Mouse (Mus musculus): Measurements from ENCODE around the gene Alk. TPM values are rescaled to one million over a fixed set of nuclear protein-coding genes. Genes with fewer than 3 reads are reported as not detected.

Alk gene
- polyA plus RNA-seq, 2 experiments, result 0.02 to 0.03 TPM

- Histone ChIP-seq H3K4me1 (replicated peaks; ENCODE audit: control insufficient read depth in 2 of 2, insufficient read depth in 2 of 2, low read length in 1 of 2) (no peaks in the 10 kb centered on the region), H3K4me3 (ENCODE audit: insufficient read depth in 1 of 2, low read depth in 2 of 2, low read length in 2 of 2) (no peak overlapping the region), H3K27me3 (ENCODE audit: control insufficient read depth, insufficient read depth, low read length) (no peaks in the 10 kb centered on the region), H3K27ac (no peak overlapping the region), H3K36me3 (replicated peaks; ENCODE audit: control insufficient read depth, insufficient read depth, low read depth) (no peaks in the 10 kb centered on the region), H3K4me2 (ENCODE audit: low read depth) (no peak overlapping the region), H3K9ac (replicated peaks) (no peak overlapping the region), H3K9me3 (ENCODE audit: control insufficient read depth, low read length) (no peaks in the 10 kb centered on the region)
- WGBS (ENCODE audit: insufficient replicate concordance), result 50% methylated on average over 3 of the region's 3 CpGs
- DNase-seq (ENCODE audit: low read depth in 3 of 3, low spot score in 3 of 3), result no peak
- ATAC-seq (ENCODE audit: insufficient read depth), result no peak
- TF ChIP-seq EP300 (IDR thresholded peaks at IDR 0.05; ENCODE audit: low read depth), result no peak
- TF ChIP-seq CTCF (IDR thresholded peaks at IDR 0.05; ENCODE audit: low read depth), result no peak
These were observed 541.4 kb downstream of the Alk start for GRCm38 (mm10) chr17:72062978-72063377.

DNA sequence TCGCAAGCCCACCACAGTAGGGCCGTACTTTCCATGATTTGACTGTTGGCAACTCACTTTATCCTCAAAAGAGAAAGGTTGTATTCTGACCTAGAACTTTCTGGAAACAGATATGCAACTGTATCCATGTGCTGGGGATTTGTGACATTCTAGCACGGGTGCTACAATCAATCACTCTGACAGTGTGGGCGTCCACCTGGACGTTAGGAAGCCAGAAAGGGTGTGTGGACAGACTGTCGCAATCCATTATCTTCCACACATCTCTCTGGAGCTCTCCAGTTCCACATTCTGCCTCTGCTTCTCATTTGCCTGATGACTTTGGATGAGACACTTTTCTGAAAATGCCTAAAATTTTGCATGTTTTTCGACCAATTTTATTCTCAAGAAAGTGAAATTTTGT, 545.1 kb downstream of the Alk start:
- no peaks in the 10 kb centered on the region for H3K36me3 ChIP-seq (replicated peaks; ENCODE audit: control insufficient read depth, insufficient read depth, low read depth)
- ATAC-seq (ENCODE audit: insufficient read depth) (no peak), DNase-seq (ENCODE audit: low read depth in 3 of 3, low spot score in 3 of 3) (no peak)
- 45% methylated on average over 7 of the region's 7 CpGs for WGBS (ENCODE audit: insufficient replicate concordance)
- H3K4me1 ChIP-seq (replicated peaks; ENCODE audit: control insufficient read depth in 2 of 2, insufficient read depth in 2 of 2, low read length in 1 of 2), result no peaks in the 10 kb centered on the region
- no peak overlapping the region for H3K9ac ChIP-seq (replicated peaks)
- no peaks in the 10 kb centered on the region for H3K9me3 ChIP-seq (ENCODE audit: control insufficient read depth, low read length)
- H3K4me3 ChIP-seq (ENCODE audit: insufficient read depth in 1 of 2, low read depth in 2 of 2, low read length in 2 of 2), result no peak overlapping the region
- no peak overlapping the region for H3K27ac ChIP-seq
- TF ChIP-seq CTCF (IDR thresholded peaks at IDR 0.05; ENCODE audit: low read depth) (no peak), EP300 (IDR thresholded peaks at IDR 0.05; ENCODE audit: low read depth) (no peak)
- no peaks in the 10 kb centered on the region for H3K27me3 ChIP-seq (ENCODE audit: control insufficient read depth, insufficient read depth, low read length)
- H3K4me2 ChIP-seq (ENCODE audit: low read depth), result no peak overlapping the region

DNA sequence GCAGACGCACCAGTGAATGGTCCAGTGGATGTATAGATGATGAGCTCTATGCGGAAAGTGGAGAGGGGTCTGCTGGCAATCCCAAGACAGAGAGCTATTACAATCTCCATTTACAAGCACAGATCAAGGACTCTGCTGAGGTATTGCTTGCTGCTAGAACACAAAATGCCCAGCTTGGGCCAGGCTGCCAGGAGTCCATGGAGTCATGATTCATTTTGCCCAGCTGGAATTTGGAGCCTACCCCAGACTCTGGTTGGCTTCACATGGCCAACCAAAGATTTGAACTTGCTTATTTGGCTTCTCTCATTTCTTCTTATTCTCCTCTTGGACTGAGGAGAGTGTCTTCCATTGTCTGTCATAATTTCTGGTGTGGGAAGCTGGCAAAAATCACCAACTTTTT, 558.8 kb downstream of the Alk start:
- ATAC-seq (ENCODE audit: insufficient read depth), result no peak
- 91% methylated on average over 2 of the region's 2 CpGs for WGBS (ENCODE audit: insufficient replicate concordance)
- no peaks in the 10 kb centered on the region for H3K27me3 ChIP-seq (ENCODE audit: control insufficient read depth, insufficient read depth, low read length)

DNA sequence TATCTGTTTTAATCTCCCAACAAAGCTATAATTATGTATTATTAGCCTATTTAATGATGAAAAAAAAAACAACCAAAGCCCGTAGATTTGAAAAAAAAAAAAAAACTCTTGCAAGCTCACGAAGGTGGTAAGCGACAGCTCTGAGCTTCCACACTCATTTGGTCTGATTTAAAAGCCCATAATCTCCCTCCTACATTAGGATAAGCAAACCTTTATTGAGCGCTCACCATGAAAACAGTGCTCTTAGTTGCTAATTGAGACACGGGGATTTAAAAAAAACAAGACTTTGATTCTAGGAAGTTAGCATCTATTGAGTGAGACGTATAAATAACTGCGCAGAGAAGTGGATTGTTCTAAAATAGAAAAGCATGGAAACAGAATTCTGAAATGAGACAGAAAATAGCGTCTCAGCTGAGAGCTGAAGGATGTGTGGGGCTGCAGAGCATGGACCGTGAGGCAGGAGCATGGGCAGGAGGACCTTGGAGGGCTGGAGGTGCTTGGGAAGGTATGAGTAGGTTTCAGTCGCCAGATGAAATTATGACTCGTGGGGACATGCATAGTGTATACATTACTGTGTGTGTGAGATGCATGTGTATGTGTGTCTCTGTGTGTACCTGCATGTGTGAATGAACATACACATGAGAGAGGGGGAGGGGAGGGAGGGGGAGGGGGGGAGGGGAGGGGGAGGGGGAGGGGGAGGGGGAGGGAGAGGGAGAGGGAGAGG, 560.6 kb downstream of the Alk start:
- no peak overlapping the region for H3K27ac ChIP-seq
- no peak overlapping the region for H3K9ac ChIP-seq (replicated peaks)
- H3K4me2 ChIP-seq (ENCODE audit: low read depth), result no peak overlapping the region
- H3K4me3 ChIP-seq (ENCODE audit: insufficient read depth in 1 of 2, low read depth in 2 of 2, low read length in 2 of 2), result no peak overlapping the region
- H3K36me3 ChIP-seq (replicated peaks; ENCODE audit: control insufficient read depth, insufficient read depth, low read depth), result no peaks in the 10 kb centered on the region
- H3K9me3 ChIP-seq (ENCODE audit: control insufficient read depth, low read length), result no peaks in the 10 kb centered on the region
- H3K27me3 ChIP-seq (ENCODE audit: control insufficient read depth, insufficient read depth, low read length), result no peaks in the 10 kb centered on the region
- ATAC-seq (ENCODE audit: insufficient read depth), result no peak
- 65% methylated on average over 11 of the region's 11 CpGs for WGBS (ENCODE audit: insufficient replicate concordance)
- TF ChIP-seq CTCF (IDR thresholded peaks at IDR 0.05; ENCODE audit: low read depth) (no peak), EP300 (IDR thresholded peaks at IDR 0.05; ENCODE audit: low read depth) (no peak)
- no peaks in the 10 kb centered on the region for H3K4me1 ChIP-seq (replicated peaks; ENCODE audit: control insufficient read depth in 2 of 2, insufficient read depth in 2 of 2, low read length in 1 of 2)
- no peak for DNase-seq (ENCODE audit: low read depth in 3 of 3, low spot score in 3 of 3)

More for the DNA sequence above, 558.8 kb downstream of the Alk start:
- DNase-seq (ENCODE audit: low read depth in 3 of 3, low spot score in 3 of 3), result no peak
- Histone ChIP-seq H3K9me3 (ENCODE audit: control insufficient read depth, low read length) (no peaks in the 10 kb centered on the region), H3K4me2 (ENCODE audit: low read depth) (no peak overlapping the region), H3K4me3 (ENCODE audit: insufficient read depth in 1 of 2, low read depth in 2 of 2, low read length in 2 of 2) (no peak overlapping the region), H3K36me3 (replicated peaks; ENCODE audit: control insufficient read depth, insufficient read depth, low read depth) (no peaks in the 10 kb centered on the region), H3K9ac (replicated peaks) (no peak overlapping the region), H3K27ac (no peak overlapping the region), H3K4me1 (replicated peaks; ENCODE audit: control insufficient read depth in 2 of 2, insufficient read depth in 2 of 2, low read length in 1 of 2) (no peaks in the 10 kb centered on the region)
- no peak for TF ChIP-seq EP300 (IDR thresholded peaks at IDR 0.05; ENCODE audit: low read depth)
- no peak for TF ChIP-seq CTCF (IDR thresholded peaks at IDR 0.05; ENCODE audit: low read depth)

- Histone ChIP-seq H3K27me3 (ENCODE audit: control insufficient read depth, insufficient read depth, low read length) (no peaks in the 10 kb centered on the region), H3K4me3 (ENCODE audit: insufficient read depth in 1 of 2, low read depth in 2 of 2, low read length in 2 of 2) (no peak overlapping the region), H3K27ac (no peak overlapping the region), H3K9me3 (ENCODE audit: control insufficient read depth, low read length) (no peaks in the 10 kb centered on the region), H3K9ac (replicated peaks) (no peak overlapping the region), H3K36me3 (replicated peaks; ENCODE audit: control insufficient read depth, insufficient read depth, low read depth) (no peaks in the 10 kb centered on the region), H3K4me2 (ENCODE audit: low read depth) (no peak overlapping the region), H3K4me1 (replicated peaks; ENCODE audit: control insufficient read depth in 2 of 2, insufficient read depth in 2 of 2, low read length in 1 of 2) (no peaks in the 10 kb centered on the region)
- 36% methylated on average over 9 of the region's 9 CpGs for WGBS (ENCODE audit: insufficient replicate concordance)
- TF ChIP-seq CTCF (IDR thresholded peaks at IDR 0.05; ENCODE audit: low read depth) (no peak), EP300 (IDR thresholded peaks at IDR 0.05; ENCODE audit: low read depth) (no peak)
- ATAC-seq (ENCODE audit: insufficient read depth) (no peak), DNase-seq (ENCODE audit: low read depth in 3 of 3, low spot score in 3 of 3) (no peak)
These were observed 561.3 kb downstream of the Alk start for GRCm38 (mm10) chr17:72043001-72043666.

Data from liver, embryonic 14.5 days (tissue).